Mouse (Mus musculus) cerebellum, adult 11-12 months (tissue): Measurements from ENCODE around the gene Supt3.

Experiments used
- DNase-seq: peaks from one replicate; pipeline ENCODE4 v3.0.0; 2022

The Supt3 gene

GRCm38 (mm10) chr17:44776738-44777270 lies at the start of gene Supt3:
TSS of gene Supt3 (plus strand) at chr17:44777152.
- peak; percentile 96 for DNase-seq

- DNase-seq = no peak
Observed at GRCm38 (mm10) chr17:44727675-44728074, 49.3 kb upstream of the Supt3 start.

GRCm38 (mm10) chr17:44728464-44728863 lies 48.5 kb upstream of the Supt3 start:
- DNase-seq = no peak

GRCm38 (mm10) chr17:44733544-44734310 lies 43.2 kb upstream of the Supt3 start:
- no peak for DNase-seq

GRCm38 (mm10) chr17:44734501-44735222 lies 42.3 kb upstream of the Supt3 start:
- peak; percentile 11 for DNase-seq

GRCm38 (mm10) chr17:44735223-44735990 lies 41.5 kb upstream of the Supt3 start:
- no peak for DNase-seq

GRCm38 (mm10) chr17:44735991-44736561 lies 40.9 kb upstream of the Supt3 start:
- DNase-seq = peak; percentile 37

GRCm38 (mm10) chr17:44737275-44738120 lies 39.5 kb upstream of the Supt3 start:
- DNase-seq = no peak

GRCm38 (mm10) chr17:44738121-44738637 lies 38.8 kb upstream of the Supt3 start:
- DNase-seq = no peak

- DNase-seq = no peak
Observed at GRCm38 (mm10) chr17:44742246-44742645, 34.7 kb upstream of the Supt3 start.

GRCm38 (mm10) chr17:44743780-44744179 lies 33.2 kb upstream of the Supt3 start:
- no peak for DNase-seq

GRCm38 (mm10) chr17:44745378-44745777 lies 31.6 kb upstream of the Supt3 start:
- no peak for DNase-seq

- no peak for DNase-seq
Observed at GRCm38 (mm10) chr17:44766318-44766717, 10.6 kb upstream of the Supt3 start.

GRCm38 (mm10) chr17:44766975-44767374 lies 10.0 kb upstream of the Supt3 start:
- DNase-seq = no peak

- no peak for DNase-seq
Observed at GRCm38 (mm10) chr17:44767375-44767774, 9.6 kb upstream of the Supt3 start.

GRCm38 (mm10) chr17:44768522-44768921 lies 8.4 kb upstream of the Supt3 start:
- DNase-seq = no peak

- no peak for DNase-seq
Observed at GRCm38 (mm10) chr17:44770871-44771270, 6.1 kb upstream of the Supt3 start.

GRCm38 (mm10) chr17:44772576-44772975 lies 4.4 kb upstream of the Supt3 start:
- no peak for DNase-seq

GRCm38 (mm10) chr17:44777337-44777804 lies 419 bp downstream of the Supt3 start:
- no peak for DNase-seq

GRCm38 (mm10) chr17:44778141-44778540 lies 1.2 kb downstream of the Supt3 start:
- DNase-seq = no peak

- DNase-seq = no peak
Observed at GRCm38 (mm10) chr17:44780353-44780752, 3.4 kb downstream of the Supt3 start.
